Mouse (Mus musculus) midbrain, embryonic 16.5 days (tissue): Measurements from ENCODE around the gene Slc37a4. TPM values are rescaled to one million over a fixed set of nuclear protein-coding genes. Genes with fewer than 3 reads are reported as not detected.
"Not testable (repeated sequence)": the region's sequence is repeated elsewhere in the genome, so short reads cannot be mapped to it uniquely, and the experiment has no call there.

Experiments
- ATAC-seq: fragments of 200-750 bp; cut with Nextera tagmentation; 2 replicates; pipeline ENCODE4 v1.8.0; 2017; ENCODE audit warnings: moderate TSS enrichment
- H3K27ac ChIP-seq: fragments of 300-500 bp; sonication (generic); 2 replicates; pipeline ENCODE4 v1.5.1; 2014; ENCODE audit warnings: mild to moderate bottlenecking, low read length, mixed read lengths
- H3K27me3 ChIP-seq: fragments of 300-500 bp; sonication (generic); 2 replicates; pipeline ENCODE4 v1.6.1; 2014; ENCODE audit warnings: low read depth, low read length, mixed read lengths; ENCODE audit not compliant: control insufficient read depth, insufficient read depth
- H3K36me3 ChIP-seq: fragments of 300-500 bp; sonication (generic); 2 replicates; pipeline ENCODE4 v1.6.1; 2014; ENCODE audit warnings: mild to moderate bottlenecking, low read length, moderate library complexity, mixed read lengths; ENCODE audit not compliant: control insufficient read depth, insufficient read depth
- H3K4me1 ChIP-seq: fragments of 300-500 bp; sonication (generic); 2 replicates; pipeline ENCODE4 v1.6.1; 2014; ENCODE audit warnings: mild to moderate bottlenecking, low read length, mixed read lengths; ENCODE audit not compliant: control insufficient read depth, insufficient read depth
- H3K4me2 ChIP-seq: fragments of 300-500 bp; sonication (generic); 2 replicates; pipeline ENCODE4 v1.6.1; 2014; ENCODE audit warnings: mild to moderate bottlenecking, low read length, mixed read lengths
- H3K4me3 ChIP-seq: fragments of 300-500 bp; sonication (generic); 2 replicates; pipeline ENCODE4 v1.5.1; 2014; ENCODE audit warnings: low read depth, mild to moderate bottlenecking, low read length, moderate library complexity, mixed read lengths
- H3K9ac ChIP-seq: fragments of 300-500 bp; sonication (generic); 2 replicates; pipeline ENCODE4 v1.6.1; 2014; ENCODE audit warnings: low read depth, low read length, mixed read lengths
- H3K9me3 ChIP-seq: fragments of 300-500 bp; sonication (generic); replicated peaks from 2 replicates; pipeline ENCODE4 v1.6.1; 2014; ENCODE audit warnings: mild to moderate bottlenecking, low read length, mixed read lengths; ENCODE audit not compliant: control insufficient read depth, poor library complexity, severe bottlenecking
- WGBS: fragments of 180-500 bp; shearing (Covaris S2); extraction: QIAGEN DNeasy Blood & Tissue Kit; methylation state at CpG from one replicate; pipeline ENCODE4 v1.1.7; 2014; 5-methylcytosine and 5-hydroxymethylcytosine counted together
- polyA plus RNA-seq: library from polyadenylated mRNA; unstranded; fragments of >200 nt; fragmentation: Nextera tagmentation; extraction: Ambion mirVana; gene quantifications from 2 replicates; pipeline ENCODE4 v1.2.1, GENCODE M21; 2015

The Slc37a4 gene
- polyA plus RNA-seq, 1 experiment from 2014 or later: 43.1 TPM

DNA sequence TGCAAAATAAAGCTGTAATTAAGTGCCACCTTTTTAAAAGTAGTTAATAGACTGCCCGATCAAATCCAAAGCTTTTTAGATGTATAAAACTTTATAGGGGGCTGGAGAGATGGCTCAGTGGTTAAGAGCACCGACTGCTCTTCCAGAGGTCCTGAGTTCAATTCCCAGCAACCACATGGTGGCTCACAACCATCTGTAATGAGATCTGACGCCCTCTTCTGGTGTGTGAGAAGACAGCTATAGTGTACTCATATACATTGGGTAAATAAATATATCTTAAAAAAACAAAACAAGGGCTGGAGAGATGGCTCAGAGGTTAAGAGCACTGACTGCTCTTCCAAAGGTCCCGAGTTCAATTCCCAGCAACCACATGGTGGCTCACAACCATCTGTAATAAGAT, 34.7 kb upstream of the Slc37a4 start:
- H3K27me3 ChIP-seq, H3K9me3 ChIP-seq, H3K36me3 ChIP-seq, H3K4me1 ChIP-seq: not testable (repeated sequence)
- peak overlapping the region; percentile 93 for H3K9ac ChIP-seq
- peak overlapping the region; percentile 96 for H3K4me2 ChIP-seq
- peak; percentile 72; the same call in 1 of the 2 replicates for ATAC-seq
- WGBS: 44% methylated on average over 4 of the region's 4 CpGs
- peak overlapping the region; percentile 94 for H3K4me3 ChIP-seq
- H3K27ac ChIP-seq: peak overlapping the region; percentile 83

- no peak overlapping the region for H3K4me3 ChIP-seq
- H3K27me3 ChIP-seq: no peaks in the 10 kb centered on the region
- no peaks in the 10 kb centered on the region for H3K9me3 ChIP-seq
- H3K4me2 ChIP-seq: no peak overlapping the region
- no peak overlapping the region for H3K27ac ChIP-seq
- WGBS: 62% methylated on average over 3 of the region's 3 CpGs
- H3K36me3 ChIP-seq: no peaks in the 10 kb centered on the region
- H3K9ac ChIP-seq: no peak overlapping the region
- H3K4me1 ChIP-seq: peaks cover 8% of the 10 kb centered on the region
- no peak for ATAC-seq
These were observed 32.2 kb upstream of the Slc37a4 start for GRCm38 (mm10) chr9:44364480-44364879.

GRCm38 (mm10) chr9:44373386-44373785, 23.3 kb upstream of the Slc37a4 start:
- H3K4me2 ChIP-seq: no peak overlapping the region
- H3K9ac ChIP-seq: no peak overlapping the region
- H3K4me1 ChIP-seq: peaks cover 3% of the 10 kb centered on the region
- no peaks in the 10 kb centered on the region for H3K36me3 ChIP-seq
- no peak for ATAC-seq
- no peaks in the 10 kb centered on the region for H3K9me3 ChIP-seq
- no peak overlapping the region for H3K4me3 ChIP-seq
- H3K27me3 ChIP-seq: no peaks in the 10 kb centered on the region
- H3K27ac ChIP-seq: no peak overlapping the region

DNA sequence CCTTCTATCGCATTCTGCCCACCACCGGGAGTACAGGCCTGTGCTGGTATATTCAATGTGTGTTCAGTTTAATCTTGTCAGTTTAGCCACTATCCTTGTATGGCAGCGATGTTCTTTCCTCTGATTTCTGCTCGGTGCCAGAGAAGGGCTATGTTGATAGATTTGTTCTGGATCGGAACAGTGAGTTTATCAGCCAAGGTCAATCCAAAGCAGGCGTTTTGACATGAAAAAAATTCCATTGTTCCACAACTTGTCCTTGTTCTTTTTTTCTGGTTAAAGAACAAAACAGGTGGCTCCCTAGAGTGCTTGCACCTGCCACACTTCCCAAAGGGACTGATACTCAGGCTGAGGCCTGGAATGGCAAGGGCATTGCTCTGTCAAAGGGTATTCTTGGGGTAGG, 20.5 kb upstream of the Slc37a4 start:
- no peaks in the 10 kb centered on the region for H3K36me3 ChIP-seq
- H3K27ac ChIP-seq: no peak overlapping the region
- H3K4me1 ChIP-seq: peaks cover 17% of the 10 kb centered on the region
- no peak for ATAC-seq
- H3K27me3 ChIP-seq: no peaks in the 10 kb centered on the region
- H3K9ac ChIP-seq: no peak overlapping the region
- H3K4me2 ChIP-seq: no peak overlapping the region
- WGBS: 91% methylated on average over 6 of the region's 6 CpGs
- H3K4me3 ChIP-seq: no peak overlapping the region
- H3K9me3 ChIP-seq: no peaks in the 10 kb centered on the region

DNA sequence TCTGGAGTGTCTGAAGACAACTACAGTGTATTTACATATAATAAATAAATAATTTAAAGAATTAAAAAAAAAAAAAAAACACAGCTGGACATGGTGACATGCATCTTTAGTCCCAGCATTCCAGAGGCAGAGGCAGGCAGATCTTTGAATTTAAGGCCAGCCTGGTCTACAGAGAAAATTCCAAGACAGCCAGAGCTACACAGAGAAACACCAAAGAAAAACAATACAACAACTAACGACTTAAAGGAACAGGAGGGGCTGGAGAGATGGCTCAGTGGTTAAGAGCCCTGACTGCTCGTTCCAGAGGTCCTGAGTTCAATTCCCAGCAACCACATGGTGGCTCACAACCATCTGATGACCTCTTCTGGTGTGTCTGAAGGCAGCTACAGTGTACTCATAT, 19.3 kb upstream of the Slc37a4 start:
- H3K9ac ChIP-seq, H3K9me3 ChIP-seq, H3K4me3 ChIP-seq, H3K36me3 ChIP-seq, H3K27ac ChIP-seq, H3K27me3 ChIP-seq, H3K4me2 ChIP-seq, ATAC-seq: not testable (repeated sequence)
- 87% methylated on average over 2 of the region's 2 CpGs for WGBS
- H3K4me1 ChIP-seq: peaks cover 17% of the 10 kb centered on the region

- H3K4me2 ChIP-seq: peak overlapping the region; percentile 71
- H3K27ac ChIP-seq: no peak overlapping the region
- peaks cover 17% of the 10 kb centered on the region for H3K4me1 ChIP-seq
- WGBS: 93% methylated on average over 5 of the region's 5 CpGs
- no peak for ATAC-seq
- peak overlapping the region; percentile 96 for H3K4me3 ChIP-seq
- H3K27me3 ChIP-seq: no peaks in the 10 kb centered on the region
- peaks cover 7% of the 10 kb centered on the region; the same call in 1 of the 2 replicates for H3K36me3 ChIP-seq
- no peaks in the 10 kb centered on the region for H3K9me3 ChIP-seq
- peak overlapping the region; percentile 96 for H3K9ac ChIP-seq
These were observed 18.4 kb upstream of the Slc37a4 start for GRCm38 (mm10) chr9:44378153-44378730.

DNA sequence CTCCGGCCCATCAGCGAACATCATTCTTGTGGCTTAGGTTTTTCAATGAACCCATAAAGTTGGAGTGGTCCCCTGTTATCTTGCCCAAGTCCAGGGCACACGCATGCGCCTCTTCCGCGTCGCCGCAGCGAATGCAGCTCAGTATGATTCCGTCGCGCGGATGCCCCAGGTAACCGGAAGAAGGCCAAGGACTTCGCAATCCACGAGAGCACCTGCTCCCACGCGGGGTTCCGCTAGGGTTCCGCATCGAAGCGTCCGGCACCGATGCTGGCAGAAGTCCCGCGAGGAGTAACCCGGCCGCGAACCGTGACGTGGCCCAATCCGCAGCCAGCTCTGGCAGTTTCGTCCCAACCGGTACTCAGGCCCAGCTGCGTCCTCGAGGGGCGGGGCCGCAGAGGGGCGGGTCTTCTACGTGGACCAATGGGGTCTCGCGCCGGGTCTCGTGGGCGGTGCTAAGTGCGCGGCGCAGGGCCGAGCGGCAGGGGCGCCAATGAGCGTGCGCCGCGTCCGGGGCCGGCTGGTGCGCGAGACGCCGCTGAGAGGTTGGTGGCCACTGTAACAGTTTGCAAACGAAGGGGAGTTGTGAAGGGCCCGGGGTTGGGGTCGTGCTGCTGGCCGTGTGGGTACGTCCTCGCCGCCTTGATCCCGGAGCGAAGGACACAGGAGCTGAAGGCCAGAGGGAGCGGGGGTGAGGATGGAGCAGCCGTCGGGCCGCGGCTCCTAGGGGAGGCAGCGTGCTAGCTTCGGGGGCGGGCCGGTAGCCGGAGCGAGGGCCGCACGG, 17.4 kb upstream of the Slc37a4 start, which contains the start of gene Hyou1:
Gene Hyou1 (plus strand): TSS at position 437 of the 781 bp plus-strand sequence.
- Histone ChIP-seq H3K27ac (peak within 1 kb of the TSS; percentile 90), H3K4me3 (peak within 1 kb of the TSS; percentile 96), H3K4me1 (peaks cover 17% of the 10 kb centered on the region), H3K36me3 (peaks cover 15% of the 10 kb centered on the region), H3K27me3 (no peaks in the 10 kb centered on the region), H3K9me3 (no peaks in the 10 kb centered on the region), H3K9ac (peak within 1 kb of the TSS; percentile 96), H3K4me2 (peak within 1 kb of the TSS; percentile 97)
- WGBS: under 1% methylated on average over 83 of the region's 83 CpGs
- ATAC-seq: peak; percentile 98

DNA sequence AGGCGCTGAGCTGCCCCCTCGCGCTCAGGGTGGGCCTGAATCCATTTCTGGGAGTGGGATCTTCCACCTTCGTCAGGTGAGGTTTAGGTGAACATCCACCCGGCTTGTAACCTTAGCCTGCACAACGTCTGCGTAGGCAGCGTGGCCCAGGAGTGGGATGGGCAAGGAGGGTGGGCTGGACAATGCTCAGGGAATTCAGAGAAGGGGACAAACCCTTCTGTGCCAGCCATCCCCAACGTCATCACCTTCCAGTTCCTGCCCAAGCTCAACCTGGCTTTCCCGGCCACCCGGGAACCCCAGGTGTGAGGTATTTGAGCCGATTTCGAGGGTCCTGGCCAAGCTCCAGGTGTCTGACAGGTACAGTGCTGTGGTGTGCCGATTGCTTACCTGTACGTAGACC, 16.8 kb upstream of the Slc37a4 start:
- H3K4me1 ChIP-seq: peaks cover 17% of the 10 kb centered on the region
- H3K9me3 ChIP-seq: no peaks in the 10 kb centered on the region
- peak overlapping the region; percentile 90 for H3K27ac ChIP-seq
- no peaks in the 10 kb centered on the region for H3K27me3 ChIP-seq
- WGBS: 12% methylated on average over 15 of the region's 15 CpGs
- ATAC-seq: peak; percentile 52
- H3K9ac ChIP-seq: peak overlapping the region; percentile 96
- H3K4me2 ChIP-seq: peak overlapping the region; percentile 97
- peak overlapping the region; percentile 96 for H3K4me3 ChIP-seq
- peaks cover 21% of the 10 kb centered on the region for H3K36me3 ChIP-seq

DNA sequence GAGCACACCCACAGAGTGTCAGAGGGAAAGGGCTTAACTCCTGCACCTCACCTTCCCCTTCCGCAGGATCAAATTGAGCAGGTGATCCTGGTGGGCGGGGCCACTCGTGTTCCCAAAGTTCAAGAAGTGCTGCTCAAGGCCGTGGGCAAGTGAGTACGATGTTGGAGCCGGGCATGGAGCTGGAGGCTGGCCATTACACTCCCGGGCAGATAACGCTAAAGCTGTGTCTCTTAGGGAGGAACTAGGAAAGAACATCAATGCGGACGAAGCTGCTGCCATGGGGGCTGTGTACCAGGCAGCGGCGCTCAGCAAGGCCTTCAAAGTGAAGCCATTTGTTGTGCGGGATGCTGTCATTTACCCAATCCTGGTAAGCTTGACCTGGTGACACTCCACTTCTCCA, 12.1 kb upstream of the Slc37a4 start:
- Histone ChIP-seq H3K9ac (no peak overlapping the region), H3K27me3 (no peaks in the 10 kb centered on the region), H3K4me3 (no peak overlapping the region), H3K4me2 (no peak overlapping the region), H3K27ac (no peak overlapping the region), H3K36me3 (peaks cover 62% of the 10 kb centered on the region), H3K4me1 (peaks cover 12% of the 10 kb centered on the region), H3K9me3 (no peaks in the 10 kb centered on the region)
- 91% methylated on average over 13 of the region's 13 CpGs for WGBS
- ATAC-seq: no peak
